In the genomic region with DNA sequence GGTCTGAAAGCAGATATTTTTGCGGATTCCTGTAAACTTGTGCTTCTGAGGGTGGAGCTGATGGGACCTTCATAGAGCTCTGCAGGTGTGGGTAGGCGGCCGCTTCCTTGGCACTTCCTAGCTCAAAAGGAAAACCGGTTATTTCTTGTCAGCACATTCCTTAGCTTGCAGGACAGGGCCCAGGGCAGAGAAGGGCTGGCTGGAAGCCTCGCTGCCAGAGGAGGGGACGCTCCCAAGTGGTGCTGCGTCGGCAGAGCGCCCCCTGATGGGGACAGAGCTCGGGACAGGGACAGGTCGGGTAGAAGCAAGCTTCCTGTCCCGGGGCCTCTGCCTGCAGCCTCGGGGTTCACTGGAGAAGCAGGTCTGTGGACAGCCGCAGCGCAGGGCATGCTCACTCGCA, we compare ENCODE assay signal across 9 mouse cellular contexts. TPM values are rescaled to one million over a fixed set of nuclear protein-coding genes. Genes with fewer than 3 reads are reported as not detected.
A peak's percentile ranks its signal among the peaks of the same experiment; 100 is the strongest.
DNase-seq lines count a peak whose midpoint lies in the region; ATAC-seq lines count a peak whose summit lies in the region.
"Had no signal": no experiment of that assay in that cellular context is flagged by ENCODE, and none has a peak within 500 bp of the region (broad histone marks: within the 10 kb centered on the region; RNA-seq: fewer than 3 reads in every experiment).

No protein-coding gene starts in this region.

- peak overlapping the region; percentile 38 for H3K4me2 ChIP-seq in heart, embryonic 15.5 days
- H3K4me2 ChIP-seq in limb, embryonic 11.5 days (ENCODE audit: low read depth, severe bottlenecking) = 0 out of 2 replicates have a peak overlapping the region, but pooled peaks have one; percentile 10
- H3K4me2 ChIP-seq: neural tube, embryonic 12.5 days had no signal

- no peak; the same call in 1 of the 2 replicates for ATAC-seq in heart, embryonic 15.5 days (replicated peaks; ENCODE audit: insufficient number of reproducible peaks, insufficient read depth, low FRiP score, low read depth)
- peak; percentile 31; the same call in 1 of the 2 replicates for ATAC-seq in limb, embryonic 11.5 days (ENCODE audit: insufficient number of reproducible peaks, low FRiP score, low TSS enrichment, low read depth)

- no peak overlapping the region for H3K9ac ChIP-seq in heart, embryonic 15.5 days
- H3K9ac ChIP-seq in limb, embryonic 11.5 days (ENCODE audit: low read length) = no peak overlapping the region
- H3K9ac ChIP-seq: neural tube, embryonic 12.5 days had no signal

- H3K27ac ChIP-seq in heart, embryonic 15.5 days = peak overlapping the region; percentile 55
- H3K27ac ChIP-seq in limb, embryonic 11.5 days (replicated peaks; ENCODE audit: low read depth, low read length) = no peak overlapping the region
- H3K27ac ChIP-seq: neural tube, embryonic 12.5 days had no signal

- 26% methylated on average over 16 of the region's 16 CpGs for WGBS in heart, embryonic 15.5 days
- 26% methylated on average over 16 of the region's 16 CpGs for WGBS in limb, embryonic 11.5 days

- peak; percentile 10 for DNase-seq in cerebellum, adult 9-11 months
- DNase-seq in cerebellum, adult 11 months = no peak
- peak; percentile 13 to 62 for DNase-seq in spleen, postnatal 4 days (ENCODE audit: low spot score in 2 of 2)
- DNase-seq in spleen, adult 12 weeks (ENCODE audit: low spot score) = no peak
- DNase-seq in limb, embryonic 11.5 days (ENCODE audit: low spot score) = peak; percentile 64
- peak; percentile 43 for DNase-seq in ovary, postnatal 14 days (ENCODE audit: low spot score)
- no peak for DNase-seq in c-Kit-positive CD71-positive TER-119-positive erythroid progenitor cells, embryonic 14.5 days (ENCODE audit: low spot score)

- peaks cover 19% of the 10 kb centered on the region for H3K4me1 ChIP-seq in heart, embryonic 15.5 days (replicated peaks)
- 0 out of 2 replicates have a peak, but pooled peaks cover 3% of the 10 kb centered on the region for H3K4me1 ChIP-seq in limb, embryonic 11.5 days (ENCODE audit: control insufficient read depth, insufficient read depth, low read length)

- no peaks in the 10 kb centered on the region for H3K9me3 ChIP-seq in heart, embryonic 15.5 days (replicated peaks)
- H3K9me3 ChIP-seq in limb, embryonic 11.5 days (ENCODE audit: control insufficient read depth, low read length) = no peaks in the 10 kb centered on the region
- H3K9me3 ChIP-seq: neural tube, embryonic 12.5 days had no signal

- peak overlapping the region; percentile 5; the same call in 1 of the 2 replicates for H3K4me3 ChIP-seq in heart, embryonic 15.5 days
- no peak overlapping the region for H3K4me3 ChIP-seq in limb, embryonic 11.5 days (ENCODE audit: low read depth, low read length)
- H3K4me3 ChIP-seq: neural tube, embryonic 12.5 days had no signal

- peaks cover 1% of the 10 kb centered on the region; the same call in 1 of the 2 replicates for H3K36me3 ChIP-seq in heart, embryonic 15.5 days
- no peaks in the 10 kb centered on the region; the same call in 1 of the 2 replicates for H3K36me3 ChIP-seq in limb, embryonic 11.5 days (ENCODE audit: control insufficient read depth, insufficient read depth, low read length)

- no peaks in the 10 kb centered on the region for H3K27me3 ChIP-seq in heart, embryonic 15.5 days
- no peaks in the 10 kb centered on the region for H3K27me3 ChIP-seq in limb, embryonic 11.5 days (ENCODE audit: control insufficient read depth, insufficient read depth, low read length)
- H3K27me3 ChIP-seq: neural tube, embryonic 12.5 days had no signal

RNA-seq across cellular contexts. Expression of a gene that starts 6.2 kb away (rescaled TPM):
- 0.29 and 0.42 TPM in 2 replicates for polyA plus RNA-seq in heart, embryonic 15.5 days (2015; fragmentation: Nextera tagmentation; extraction: Ambion mirVana)
- polyA plus RNA-seq in limb, embryonic 11.5 days (2014; fragmentation: Nextera tagmentation; extraction: Ambion mirVana) = not detected in 2 replicates

RNA-seq across cellular contexts. Expression of a gene that starts 28.1 kb away (rescaled TPM):
- 33.1 and 41.2 TPM in 2 replicates for polyA plus RNA-seq in heart, embryonic 15.5 days (2015; fragmentation: Nextera tagmentation; extraction: Ambion mirVana)
- polyA plus RNA-seq in limb, embryonic 11.5 days (2014; fragmentation: Nextera tagmentation; extraction: Ambion mirVana) = 65.2 and 72.5 TPM in 2 replicates

RNA-seq across cellular contexts. Expression of a gene that starts 32.3 kb away (rescaled TPM):
- 5.3 and 6.1 TPM in 2 replicates for polyA plus RNA-seq in heart, embryonic 15.5 days (2015; fragmentation: Nextera tagmentation; extraction: Ambion mirVana)
- polyA plus RNA-seq in limb, embryonic 11.5 days (2014; fragmentation: Nextera tagmentation; extraction: Ambion mirVana) = 5.7 TPM in 2 replicates

RNA-seq across cellular contexts. Expression of a gene that starts 47.8 kb away (rescaled TPM):
- 1.9 and 2.6 TPM in 2 replicates for polyA plus RNA-seq in heart, embryonic 15.5 days (2015; fragmentation: Nextera tagmentation; extraction: Ambion mirVana)
- 1.9 and 2.6 TPM in 2 replicates for polyA plus RNA-seq in limb, embryonic 11.5 days (2014; fragmentation: Nextera tagmentation; extraction: Ambion mirVana)

Comparison
In these comparisons a context has a peak if more than half of its experiments do, and no peak if none do; other contexts are left out.
1. DNase-seq: peak in cerebellum, adult 9-11 months (single experiment), spleen, postnatal 4 days (2 of 2), limb, embryonic 11.5 days (single experiment) and ovary, postnatal 14 days (single experiment); none in cerebellum, adult 11 months (single experiment), spleen, adult 12 weeks (single experiment) and c-Kit-positive CD71-positive TER-119-positive erythroid progenitor cells, embryonic 14.5 days (single experiment).